Mouse (Mus musculus) liver, adult 2 months (tissue): ENCODE results near the gene Iqcg.

ENCODE experiments used
- CTCF ChIP-seq: fragments of 200-500 bp; IDR thresholded peaks from 2 replicates; pipeline ENCODE4 v1.5.1; 2011; ENCODE audit warnings: low read depth, low read length, control low read depth
- POLR2A ChIP-seq: fragments of 200-500 bp; IDR thresholded peaks from 2 replicates; pipeline ENCODE4 v1.6.1; 2011; ENCODE audit warnings: low read length, control low read depth; ENCODE audit not compliant: insufficient read depth; ENCODE audit errors: extremely low read depth

DNA sequence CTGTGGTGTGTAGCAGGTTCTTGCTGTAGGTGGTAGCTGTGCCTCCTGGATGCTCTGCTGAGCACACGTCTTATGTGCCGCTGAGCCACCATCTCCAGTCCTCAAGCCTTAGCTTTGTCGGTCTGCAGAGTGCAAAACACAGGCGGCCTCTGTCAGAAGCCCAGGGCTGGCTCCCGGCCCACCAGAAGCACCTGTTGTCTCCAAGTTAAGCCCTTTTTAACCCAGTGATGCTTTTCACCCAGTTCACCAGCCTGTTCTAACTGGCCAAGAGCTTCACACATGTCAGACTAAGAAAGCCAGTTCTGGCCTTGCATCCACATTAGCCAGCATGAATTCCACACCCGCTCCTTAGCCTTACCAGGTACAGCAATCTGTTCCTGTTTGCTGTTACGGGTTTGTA lies 49.1 kb downstream of the Iqcg start:
- TF ChIP-seq CTCF (no peak), POLR2A (no peak)
